Mouse (Mus musculus): ENCODE data around the gene Xpo4. TPM values are rescaled to one million over a fixed set of nuclear protein-coding genes. Genes with fewer than 3 reads are reported as not detected.

Xpo4 gene
- total RNA-seq, 1 experiment: 42.2 TPM

GRCm38 (mm10) chr14:57535646-57536045 is 129.6 kb downstream of the Xpo4 start:
- Histone ChIP-seq H3K36me3 (ENCODE audit: control insufficient read depth, insufficient read depth, low read length, poor library complexity, severe bottlenecking) (no peaks in the 10 kb centered on the region), H3K9ac (ENCODE audit: insufficient read depth, low read depth, low read length, poor library complexity, severe bottlenecking) (no peak overlapping the region), H3K27ac (ENCODE audit: insufficient read depth, low read depth, low read length, poor library complexity, severe bottlenecking) (no peak overlapping the region), H3K4me1 (ENCODE audit: control insufficient read depth in 2 of 2, insufficient read depth in 2 of 2, low read length in 2 of 2, poor library complexity in 1 of 2) (peaks cover 6 to 48% of the 10 kb centered on the region in 2 experiments; a peak in 3 of 4 replicates), H3K9me3 (ENCODE audit: control insufficient read depth, insufficient read depth, low read depth, low read length) (no peaks in the 10 kb centered on the region), H3K4me3 (ENCODE audit: insufficient read depth in 1 of 2, low read depth in 1 of 2, low read length in 2 of 2, poor library complexity in 1 of 2, severe bottlenecking in 1 of 2) (no peak overlapping the region)
- TF ChIP-seq HCFC1 (IDR thresholded peaks at IDR 0.05; ENCODE audit: borderline replicate concordance, insufficient read depth, low read length) (no peak), ZNF384 (IDR thresholded peaks at IDR 0.05; ENCODE audit: low read depth, low read length) (no peak)
- in situ Hi-C loops (cut with MboI; ENCODE audit: low sequenced_read_pairs in 2 of 2, unreplicated experiment in 2 of 2): no loop called here
- no peak for DNase-seq (ENCODE audit: low read depth, low spot score)

DNA sequence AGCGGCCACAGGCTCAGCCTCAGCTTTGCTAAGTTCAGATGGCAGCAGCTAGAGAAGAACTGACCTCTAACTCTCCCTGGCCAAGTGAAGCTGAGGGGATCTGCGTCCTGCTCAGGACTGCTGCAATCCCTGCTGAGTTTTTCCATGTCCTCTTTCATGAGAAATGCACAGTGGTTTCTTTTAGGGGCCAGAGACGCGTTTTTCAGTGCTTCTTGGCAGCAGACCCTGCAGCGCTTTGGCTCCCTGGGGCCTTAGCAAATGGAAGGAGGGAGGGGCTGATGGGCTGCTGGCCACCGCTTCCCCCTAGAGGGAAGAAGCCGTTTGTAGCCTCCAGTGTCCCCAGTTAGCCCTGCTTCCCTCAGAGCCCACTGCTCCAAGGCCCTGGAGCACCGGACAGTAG is 130.3 kb downstream of the Xpo4 start:
- in situ Hi-C loops (cut with MboI; ENCODE audit: low sequenced_read_pairs in 2 of 2, unreplicated experiment in 2 of 2): no loop called here
- Histone ChIP-seq H3K4me3 (ENCODE audit: insufficient read depth in 1 of 2, low read depth in 1 of 2, low read length in 2 of 2, poor library complexity in 1 of 2, severe bottlenecking in 1 of 2) (no peak overlapping the region), H3K4me1 (ENCODE audit: control insufficient read depth in 2 of 2, insufficient read depth in 2 of 2, low read length in 2 of 2, poor library complexity in 1 of 2) (peaks cover 6 to 50% of the 10 kb centered on the region in 2 experiments; a peak in 3 of 4 replicates), H3K36me3 (ENCODE audit: control insufficient read depth, insufficient read depth, low read length, poor library complexity, severe bottlenecking) (no peaks in the 10 kb centered on the region), H3K27ac (ENCODE audit: insufficient read depth, low read depth, low read length, poor library complexity, severe bottlenecking) (no peak overlapping the region), H3K9me3 (ENCODE audit: control insufficient read depth, insufficient read depth, low read depth, low read length) (no peaks in the 10 kb centered on the region), H3K9ac (ENCODE audit: insufficient read depth, low read depth, low read length, poor library complexity, severe bottlenecking) (no peak overlapping the region)
- no peak for TF ChIP-seq MAFK (IDR thresholded peaks at IDR 0.05; ENCODE audit: insufficient read depth, low read depth, low read length)
- TF ChIP-seq HCFC1 (IDR thresholded peaks at IDR 0.05; ENCODE audit: borderline replicate concordance, insufficient read depth, low read length): no peak
- no peak for TF ChIP-seq CHD2 (IDR thresholded peaks at IDR 0.05; ENCODE audit: low read depth, low read length)
- TF ChIP-seq ZC3H11A (IDR thresholded peaks at IDR 0.05; ENCODE audit: borderline replicate concordance, low read depth, low read length): no peak
- TF ChIP-seq ZNF384 (IDR thresholded peaks at IDR 0.05; ENCODE audit: low read depth, low read length): no peak
- DNase-seq (ENCODE audit: low read depth, low spot score): no peak

DNA sequence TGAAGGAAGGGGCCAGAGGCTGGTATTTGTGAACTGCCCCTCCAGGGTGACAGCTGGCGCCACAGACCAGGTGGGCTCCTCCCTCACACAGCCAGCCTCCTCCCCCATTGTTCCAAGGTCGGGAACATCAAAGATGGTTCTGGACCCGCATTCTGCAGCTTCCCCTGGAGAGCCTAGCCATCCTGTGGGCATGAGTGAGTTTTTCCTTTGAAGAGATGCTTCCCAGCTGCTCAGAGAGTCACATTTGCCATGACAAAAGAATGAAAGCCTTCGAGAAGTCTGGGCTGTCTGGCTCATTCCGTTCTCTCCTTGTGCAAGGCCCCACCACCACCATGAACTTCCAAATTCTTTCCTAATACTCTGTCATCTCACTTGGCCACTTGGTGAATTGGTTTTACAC is 130.9 kb downstream of the Xpo4 start:
- Histone ChIP-seq H3K9ac (ENCODE audit: insufficient read depth, low read depth, low read length, poor library complexity, severe bottlenecking) (no peak overlapping the region), H3K4me3 (ENCODE audit: insufficient read depth in 1 of 2, low read depth in 1 of 2, low read length in 2 of 2, poor library complexity in 1 of 2, severe bottlenecking in 1 of 2) (no peak overlapping the region), H3K9me3 (ENCODE audit: control insufficient read depth, insufficient read depth, low read depth, low read length) (no peaks in the 10 kb centered on the region), H3K36me3 (ENCODE audit: control insufficient read depth, insufficient read depth, low read length, poor library complexity, severe bottlenecking) (no peaks in the 10 kb centered on the region), H3K4me1 (ENCODE audit: control insufficient read depth in 2 of 2, insufficient read depth in 2 of 2, low read length in 2 of 2, poor library complexity in 1 of 2) (peaks cover 6 to 50% of the 10 kb centered on the region in 2 experiments; a peak in 3 of 4 replicates), H3K27ac (ENCODE audit: insufficient read depth, low read depth, low read length, poor library complexity, severe bottlenecking) (no peak overlapping the region)
- TF ChIP-seq HCFC1 (IDR thresholded peaks at IDR 0.05; ENCODE audit: borderline replicate concordance, insufficient read depth, low read length): no peak
- TF ChIP-seq ZNF384 (IDR thresholded peaks at IDR 0.05; ENCODE audit: low read depth, low read length): no peak
- no peak for TF ChIP-seq ZC3H11A (IDR thresholded peaks at IDR 0.05; ENCODE audit: borderline replicate concordance, low read depth, low read length)
- no peak for TF ChIP-seq CHD2 (IDR thresholded peaks at IDR 0.05; ENCODE audit: low read depth, low read length)
- no peak for TF ChIP-seq MAFK (IDR thresholded peaks at IDR 0.05; ENCODE audit: insufficient read depth, low read depth, low read length)
- in situ Hi-C loops (cut with MboI; ENCODE audit: low sequenced_read_pairs in 2 of 2, unreplicated experiment in 2 of 2): no loop called here
- no peak for DNase-seq (ENCODE audit: low read depth, low spot score)

- Histone ChIP-seq H3K9ac (ENCODE audit: insufficient read depth, low read depth, low read length, poor library complexity, severe bottlenecking) (no peak overlapping the region), H3K9me3 (ENCODE audit: control insufficient read depth, insufficient read depth, low read depth, low read length) (no peaks in the 10 kb centered on the region), H3K4me1 (ENCODE audit: control insufficient read depth in 2 of 2, insufficient read depth in 2 of 2, low read length in 2 of 2, poor library complexity in 1 of 2) (peaks cover 7 to 53% of the 10 kb centered on the region in 2 experiments; a peak in 3 of 4 replicates), H3K36me3 (ENCODE audit: control insufficient read depth, insufficient read depth, low read length, poor library complexity, severe bottlenecking) (no peaks in the 10 kb centered on the region), H3K27ac (ENCODE audit: insufficient read depth, low read depth, low read length, poor library complexity, severe bottlenecking) (no peak overlapping the region), H3K4me3 (ENCODE audit: insufficient read depth in 1 of 2, low read depth in 1 of 2, low read length in 2 of 2, poor library complexity in 1 of 2, severe bottlenecking in 1 of 2) (no peak overlapping the region)
- DNase-seq (ENCODE audit: low read depth, low spot score): no peak
- in situ Hi-C loops (cut with MboI; ENCODE audit: low sequenced_read_pairs in 2 of 2, unreplicated experiment in 2 of 2): no loop called here
- TF ChIP-seq ZNF384 (IDR thresholded peaks at IDR 0.05; ENCODE audit: low read depth, low read length): no peak
- TF ChIP-seq MAFK (IDR thresholded peaks at IDR 0.05; ENCODE audit: insufficient read depth, low read depth, low read length): no peak
- TF ChIP-seq HCFC1 (IDR thresholded peaks at IDR 0.05; ENCODE audit: borderline replicate concordance, insufficient read depth, low read length): no peak
- TF ChIP-seq CHD2 (IDR thresholded peaks at IDR 0.05; ENCODE audit: low read depth, low read length): no peak
- TF ChIP-seq ZC3H11A (IDR thresholded peaks at IDR 0.05; ENCODE audit: borderline replicate concordance, low read depth, low read length): no peak
Observed at GRCm38 (mm10) chr14:57533841-57534240, 131.4 kb downstream of the Xpo4 start.

DNA sequence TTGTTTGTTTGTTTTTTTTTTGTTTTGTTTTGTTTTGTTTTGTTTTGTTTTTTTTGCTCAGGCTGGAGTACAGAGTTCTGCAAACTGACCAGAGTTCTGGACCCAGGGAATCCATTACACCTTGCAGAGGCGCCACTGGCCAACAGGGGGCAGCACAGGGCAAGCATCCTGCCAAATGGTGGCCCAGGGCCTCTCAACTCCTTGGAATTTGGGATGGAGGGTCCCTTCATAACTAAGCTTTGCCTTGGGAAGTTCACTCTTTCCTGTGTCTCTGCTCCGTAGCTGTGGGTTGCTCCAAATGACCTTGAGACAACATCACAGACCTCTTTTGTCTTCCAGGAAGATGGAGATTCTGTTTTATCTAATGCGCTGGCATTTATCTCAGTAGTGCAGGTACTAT is 132.0 kb downstream of the Xpo4 start:
- in situ Hi-C loops (cut with MboI; ENCODE audit: low sequenced_read_pairs in 2 of 2, unreplicated experiment in 2 of 2): no loop called here
- no peak overlapping the region for H3K4me3 ChIP-seq (ENCODE audit: insufficient read depth in 1 of 2, low read depth in 1 of 2, low read length in 2 of 2, poor library complexity in 1 of 2, severe bottlenecking in 1 of 2)
- no peak for DNase-seq (ENCODE audit: low read depth, low spot score)

More for the DNA sequence above, 132.0 kb downstream of the Xpo4 start:
- Histone ChIP-seq H3K9ac (ENCODE audit: insufficient read depth, low read depth, low read length, poor library complexity, severe bottlenecking) (no peak overlapping the region), H3K9me3 (ENCODE audit: control insufficient read depth, insufficient read depth, low read depth, low read length) (no peaks in the 10 kb centered on the region), H3K4me1 (ENCODE audit: control insufficient read depth in 2 of 2, insufficient read depth in 2 of 2, low read length in 2 of 2, poor library complexity in 1 of 2) (peaks cover 9 to 54% of the 10 kb centered on the region in 2 experiments; a peak in 3 of 4 replicates), H3K36me3 (ENCODE audit: control insufficient read depth, insufficient read depth, low read length, poor library complexity, severe bottlenecking) (no peaks in the 10 kb centered on the region), H3K27ac (ENCODE audit: insufficient read depth, low read depth, low read length, poor library complexity, severe bottlenecking) (no peak overlapping the region)
- TF ChIP-seq ZC3H11A (IDR thresholded peaks at IDR 0.05; ENCODE audit: borderline replicate concordance, low read depth, low read length): 0 out of 2 replicates have a peak, but pooled peaks have one; percentile 35
- TF ChIP-seq ZNF384 (IDR thresholded peaks at IDR 0.05; ENCODE audit: low read depth, low read length): no peak

All from ES-E14 (cell line).